Mouse (Mus musculus): ENCODE measurements around the gene Crtam. TPM values are rescaled to one million over a fixed set of nuclear protein-coding genes. Genes with fewer than 3 reads are reported as not detected.

The Crtam gene
- polyA plus RNA-seq, 1 experiment from 2014 or later: 0.18 TPM

- peaks cover 9% of the 10 kb centered on the region; the same call in 1 of the 2 replicates for H3K4me1 ChIP-seq
- no peak for ATAC-seq (ENCODE audit: low FRiP score)
- no peak overlapping the region for H3K4me3 ChIP-seq (replicated peaks)
- H3K27ac ChIP-seq: no peak overlapping the region
- H3K4me2 ChIP-seq: no peak overlapping the region
- WGBS: 61% methylated on average over 9 of the region's 9 CpGs
- H3K27me3 ChIP-seq: no peaks in the 10 kb centered on the region
- H3K9ac ChIP-seq: no peak overlapping the region
- H3K9me3 ChIP-seq: no peaks in the 10 kb centered on the region
- no peaks in the 10 kb centered on the region for H3K36me3 ChIP-seq (replicated peaks)
Observed at GRCm38 (mm10) chr9:41038150-41038664, 33.8 kb upstream of the Crtam start.

GRCm38 (mm10) chr9:41031590-41032489 lies 27.4 kb upstream of the Crtam start:
- H3K36me3 ChIP-seq (replicated peaks): no peaks in the 10 kb centered on the region
- ATAC-seq (ENCODE audit: low FRiP score): no peak
- H3K27ac ChIP-seq: peak overlapping the region; percentile 25; the same call in 1 of the 2 replicates
- 45% methylated on average over 18 of the region's 18 CpGs for WGBS
- no peak overlapping the region for H3K4me2 ChIP-seq
- H3K27me3 ChIP-seq: no peaks in the 10 kb centered on the region
- H3K9ac ChIP-seq: no peak overlapping the region
- no peaks in the 10 kb centered on the region for H3K9me3 ChIP-seq
- H3K4me3 ChIP-seq (replicated peaks): no peak overlapping the region
- H3K4me1 ChIP-seq: peaks cover 21% of the 10 kb centered on the region

GRCm38 (mm10) chr9:41029827-41030226 lies 25.4 kb upstream of the Crtam start:
- 80% methylated on average over 6 of the region's 6 CpGs for WGBS
- Histone ChIP-seq H3K9ac (no peak overlapping the region), H3K4me1 (peaks cover 21% of the 10 kb centered on the region), H3K9me3 (no peaks in the 10 kb centered on the region), H3K36me3 (replicated peaks) (no peaks in the 10 kb centered on the region), H3K27me3 (no peaks in the 10 kb centered on the region), H3K4me3 (replicated peaks) (no peak overlapping the region), H3K27ac (no peak overlapping the region), H3K4me2 (no peak overlapping the region)
- ATAC-seq (ENCODE audit: low FRiP score): no peak

- Histone ChIP-seq H3K27me3 (no peaks in the 10 kb centered on the region), H3K27ac (no peak overlapping the region), H3K9ac (no peak overlapping the region), H3K36me3 (replicated peaks) (no peaks in the 10 kb centered on the region), H3K4me3 (replicated peaks) (no peak overlapping the region), H3K4me1 (peaks cover 11% of the 10 kb centered on the region), H3K9me3 (no peaks in the 10 kb centered on the region), H3K4me2 (no peak overlapping the region)
- 45% methylated on average over 5 of the region's 5 CpGs for WGBS
- no peak for ATAC-seq (ENCODE audit: low FRiP score)
Observed at GRCm38 (mm10) chr9:41028470-41028869, 24.0 kb upstream of the Crtam start.

GRCm38 (mm10) chr9:41021690-41022089 lies 17.3 kb upstream of the Crtam start:
- Histone ChIP-seq H3K9ac (no peak overlapping the region), H3K4me1 (no peaks in the 10 kb centered on the region), H3K4me2 (no peak overlapping the region), H3K27me3 (no peaks in the 10 kb centered on the region), H3K4me3 (replicated peaks) (no peak overlapping the region), H3K27ac (no peak overlapping the region), H3K9me3 (no peaks in the 10 kb centered on the region), H3K36me3 (replicated peaks) (no peaks in the 10 kb centered on the region)
- WGBS: 69% methylated on average over 3 of the region's 3 CpGs
- ATAC-seq (ENCODE audit: low FRiP score): no peak

GRCm38 (mm10) chr9:41020486-41020885 lies 16.1 kb upstream of the Crtam start:
- H3K9ac ChIP-seq: no peak overlapping the region
- no peaks in the 10 kb centered on the region for H3K9me3 ChIP-seq
- no peak for ATAC-seq (ENCODE audit: low FRiP score)
- no peak overlapping the region for H3K4me3 ChIP-seq (replicated peaks)
- no peak overlapping the region for H3K27ac ChIP-seq
- no peak overlapping the region for H3K4me2 ChIP-seq
- no peaks in the 10 kb centered on the region for H3K36me3 ChIP-seq (replicated peaks)
- H3K27me3 ChIP-seq: no peaks in the 10 kb centered on the region
- H3K4me1 ChIP-seq: no peaks in the 10 kb centered on the region
- WGBS: 88% methylated on average over 3 of the region's 3 CpGs

- H3K36me3 ChIP-seq (replicated peaks): no peaks in the 10 kb centered on the region
- H3K4me1 ChIP-seq: peaks cover 50% of the 10 kb centered on the region
- H3K9me3 ChIP-seq: no peaks in the 10 kb centered on the region
- no peak overlapping the region for H3K4me2 ChIP-seq
- H3K9ac ChIP-seq: no peak overlapping the region
- H3K27me3 ChIP-seq: no peaks in the 10 kb centered on the region
- ATAC-seq (ENCODE audit: low FRiP score): no peak
- WGBS: 42% methylated on average over 4 of the region's 4 CpGs
- peak overlapping the region; percentile 96 for H3K27ac ChIP-seq
- H3K4me3 ChIP-seq (replicated peaks): no peak overlapping the region
Observed at GRCm38 (mm10) chr9:41014512-41014911, 10.1 kb upstream of the Crtam start.

GRCm38 (mm10) chr9:41012456-41012855 lies 8.0 kb upstream of the Crtam start:
- H3K27me3 ChIP-seq: no peaks in the 10 kb centered on the region
- H3K9me3 ChIP-seq: no peaks in the 10 kb centered on the region
- peak; percentile 62 for ATAC-seq (ENCODE audit: low FRiP score)
- no peak overlapping the region for H3K4me3 ChIP-seq (replicated peaks)
- H3K4me2 ChIP-seq: peak overlapping the region; percentile 47
- peak overlapping the region; percentile 96 for H3K27ac ChIP-seq
- H3K36me3 ChIP-seq (replicated peaks): no peaks in the 10 kb centered on the region
- no peak overlapping the region for H3K9ac ChIP-seq
- 37% methylated on average over 5 of the region's 5 CpGs for WGBS
- H3K4me1 ChIP-seq: peaks cover 50% of the 10 kb centered on the region

GRCm38 (mm10) chr9:41011512-41012436 lies 7.3 kb upstream of the Crtam start:
- Histone ChIP-seq H3K36me3 (replicated peaks) (no peaks in the 10 kb centered on the region), H3K27me3 (no peaks in the 10 kb centered on the region), H3K9me3 (no peaks in the 10 kb centered on the region), H3K4me2 (peak overlapping the region; percentile 47), H3K9ac (peak overlapping the region; percentile 33; the same call in 1 of the 2 replicates), H3K4me1 (peaks cover 50% of the 10 kb centered on the region), H3K27ac (peak overlapping the region; percentile 96), H3K4me3 (replicated peaks) (0 out of 2 replicates have a peak overlapping the region, but pooled peaks have one; percentile 1)
- WGBS: 14% methylated on average over 13 of the region's 13 CpGs
- ATAC-seq (ENCODE audit: low FRiP score): peak; percentile 89

- no peak overlapping the region for H3K4me3 ChIP-seq (replicated peaks)
- no peaks in the 10 kb centered on the region for H3K36me3 ChIP-seq (replicated peaks)
- H3K4me2 ChIP-seq: no peak overlapping the region
- H3K4me1 ChIP-seq: peaks cover 27% of the 10 kb centered on the region
- 12% methylated on average over 1 of the region's 1 CpGs for WGBS
- no peaks in the 10 kb centered on the region for H3K27me3 ChIP-seq
- no peak overlapping the region for H3K27ac ChIP-seq
- H3K9me3 ChIP-seq: no peaks in the 10 kb centered on the region
- H3K9ac ChIP-seq: no peak overlapping the region
- no peak for ATAC-seq (ENCODE audit: low FRiP score)
Observed at GRCm38 (mm10) chr9:41007785-41008184, 3.4 kb upstream of the Crtam start.

GRCm38 (mm10) chr9:40997116-40997779 lies 7.2 kb downstream of the Crtam start:
- Histone ChIP-seq H3K4me3 (replicated peaks) (no peak overlapping the region), H3K27ac (no peak overlapping the region), H3K9me3 (no peaks in the 10 kb centered on the region), H3K4me1 (0 out of 2 replicates have a peak, but pooled peaks cover 7% of the 10 kb centered on the region), H3K36me3 (replicated peaks) (no peaks in the 10 kb centered on the region), H3K4me2 (no peak overlapping the region), H3K27me3 (no peaks in the 10 kb centered on the region), H3K9ac (no peak overlapping the region)
- WGBS: 90% methylated on average over 7 of the region's 7 CpGs
- ATAC-seq (ENCODE audit: low FRiP score): no peak

Data from forebrain, embryonic 12.5 days (tissue).